Mouse (Mus musculus): ENCODE data around the gene Stip1.

DNA sequence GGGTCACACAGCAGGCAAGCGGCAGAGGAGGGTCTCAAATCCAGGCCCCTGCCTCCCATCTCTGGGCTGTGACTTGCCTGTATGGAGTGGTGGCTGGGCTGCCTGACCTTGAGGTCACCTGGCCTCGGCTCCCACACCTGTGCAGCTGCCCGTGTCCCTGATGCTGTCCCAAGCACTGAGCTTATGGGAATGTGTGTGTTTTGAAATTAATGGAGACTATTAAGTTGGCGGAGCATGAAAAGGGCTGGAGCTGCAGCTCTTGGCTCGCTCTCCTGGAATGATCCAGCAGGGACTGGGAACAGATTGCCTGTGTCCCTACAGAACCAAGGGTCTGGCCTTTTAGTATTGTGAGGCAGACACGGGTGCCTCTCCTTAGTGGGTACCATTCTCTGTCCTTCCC lies 32.5 kb upstream of the Stip1 start:
- TF ChIP-seq CTCF (IDR thresholded peaks at IDR 0.05; ENCODE audit: insufficient read depth, low read length) (no peak), POLR2A (IDR thresholded peaks at IDR 0.05; ENCODE audit: borderline replicate concordance, extremely low read depth, low read depth, low read length) (no peak)
